ENCODE assay signal across 11 mouse cellular contexts in the genomic region with DNA sequence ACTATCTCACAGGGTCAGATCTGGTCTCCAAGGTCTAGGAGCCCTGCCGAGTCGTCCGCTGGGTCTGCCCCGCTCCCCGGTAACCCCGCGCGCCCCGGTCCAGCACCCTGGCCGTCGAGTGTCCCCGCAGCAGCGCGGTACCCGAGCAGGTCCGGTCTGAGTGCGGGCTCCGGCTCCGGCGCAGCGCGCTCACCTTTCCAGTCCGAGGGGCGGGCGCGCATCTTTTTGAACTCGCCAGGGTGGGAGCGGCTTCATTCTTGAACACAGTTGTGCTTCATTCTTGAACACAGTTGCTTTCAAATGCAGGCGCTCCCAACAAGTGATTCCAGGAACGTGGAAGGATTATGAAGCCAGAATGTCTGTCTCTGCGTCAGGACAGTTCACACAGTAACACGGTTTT. TPM values are rescaled to one million over a fixed set of nuclear protein-coding genes. Genes with fewer than 3 reads are reported as not detected.
DNase-seq lines count a peak whose midpoint lies in the region; ATAC-seq and TF ChIP-seq lines count a peak whose summit lies in the region.
"Had no signal": no experiment of that assay in that cellular context is flagged by ENCODE, and none has a peak within 500 bp of the region (broad histone marks: within the 10 kb centered on the region; RNA-seq: fewer than 3 reads in every experiment).

No protein-coding gene starts in this region.

- no peak for DNase-seq in heart, postnatal 0 days (ENCODE audit: low spot score)
- DNase-seq in heart, postnatal 25 days (ENCODE audit: low spot score) = no peak
- peak; percentile 41 for DNase-seq in embryonic facial prominence, embryonic 10.5 days (ENCODE audit: low spot score)
- peak; percentile 24 for DNase-seq in neural tube, embryonic 11.5 days (ENCODE audit: low spot score)
- DNase-seq in adrenal gland, postnatal 4 days (ENCODE audit: low spot score in 2 of 2) = no peak
- DNase-seq in urinary bladder, postnatal 25 days (ENCODE audit: low spot score) = no peak
- DNase-seq: cerebellum, adult 18-20 months; kidney, adult 11 months had no signal

- WGBS in heart, postnatal 0 days = 5% methylated on average over 32 of the region's 32 CpGs
- WGBS in embryonic facial prominence, embryonic 10.5 days = 3% methylated on average over 32 of the region's 32 CpGs
- WGBS in hindbrain, embryonic 16.5 days = 4% methylated on average over 26 of the region's 32 CpGs
- WGBS in neural tube, embryonic 11.5 days = 1% methylated on average over 32 of the region's 32 CpGs

- H3K27ac ChIP-seq in heart, postnatal 0 days (ENCODE audit: low read depth) = no peak overlapping the region
- no peak overlapping the region for H3K27ac ChIP-seq in embryonic facial prominence, embryonic 10.5 days (replicated peaks)
- H3K27ac ChIP-seq in hindbrain, embryonic 16.5 days (ENCODE audit: low read depth, low read length) = no peak overlapping the region
- no peak overlapping the region for H3K27ac ChIP-seq in neural tube, embryonic 11.5 days (ENCODE audit: low read depth, low read length)

- no peaks in the 10 kb centered on the region for H3K36me3 ChIP-seq in heart, postnatal 0 days (replicated peaks; ENCODE audit: control insufficient read depth, insufficient read depth, low read length)
- H3K36me3 ChIP-seq in embryonic facial prominence, embryonic 10.5 days (replicated peaks) = no peaks in the 10 kb centered on the region
- no peaks in the 10 kb centered on the region for H3K36me3 ChIP-seq in hindbrain, embryonic 16.5 days (ENCODE audit: control insufficient read depth, insufficient read depth, low read length)
- no peaks in the 10 kb centered on the region for H3K36me3 ChIP-seq in neural tube, embryonic 11.5 days (ENCODE audit: control insufficient read depth, insufficient read depth, low read length)

- peak overlapping the region; percentile 39 for H3K4me2 ChIP-seq in heart, postnatal 0 days (ENCODE audit: low read depth, low read length)
- H3K4me2 ChIP-seq in hindbrain, embryonic 16.5 days (ENCODE audit: low read length) = peak overlapping the region; percentile 80
- H3K4me2 ChIP-seq in neural tube, embryonic 11.5 days (ENCODE audit: low read depth) = peak overlapping the region; percentile 45

- no peaks in the 10 kb centered on the region for H3K4me1 ChIP-seq in heart, postnatal 0 days (ENCODE audit: control insufficient read depth, insufficient read depth)
- peaks cover 10% of the 10 kb centered on the region for H3K4me1 ChIP-seq in embryonic facial prominence, embryonic 10.5 days
- peaks cover 3% of the 10 kb centered on the region; the same call in 1 of the 2 replicates for H3K4me1 ChIP-seq in hindbrain, embryonic 16.5 days (ENCODE audit: control insufficient read depth, insufficient read depth, low read depth, low read length)
- H3K4me1 ChIP-seq in neural tube, embryonic 11.5 days (ENCODE audit: control insufficient read depth, insufficient read depth, low read length) = no peaks in the 10 kb centered on the region

- H3K27me3 ChIP-seq in heart, postnatal 0 days (ENCODE audit: control insufficient read depth, insufficient read depth, low read length) = peaks cover 6% of the 10 kb centered on the region; the same call in 1 of the 2 replicates
- H3K27me3 ChIP-seq in embryonic facial prominence, embryonic 10.5 days (replicated peaks; ENCODE audit: low read depth, poor library complexity, severe bottlenecking) = peaks cover 33% of the 10 kb centered on the region
- peaks cover 6% of the 10 kb centered on the region for H3K27me3 ChIP-seq in hindbrain, embryonic 16.5 days (replicated peaks; ENCODE audit: control insufficient read depth, insufficient read depth, low read length)
- 0 out of 2 replicates have a peak, but pooled peaks cover 4% of the 10 kb centered on the region for H3K27me3 ChIP-seq in neural tube, embryonic 11.5 days (ENCODE audit: control insufficient read depth, insufficient read depth, low read length)

- ATAC-seq in heart, postnatal 0 days (ENCODE audit: insufficient read depth, low read depth) = no peak
- no peak for ATAC-seq in hindbrain, embryonic 16.5 days
- ATAC-seq in neural tube, embryonic 11.5 days (ENCODE audit: insufficient read depth, low FRiP score, low TSS enrichment) = no peak
- ATAC-seq in activated CD4-positive, CD25-positive, alpha-beta regulatory T cell, adult 4 months = no peak

- TF ChIP-seq CTCF in heart, postnatal 0 days (IDR thresholded peaks at IDR 0.05; ENCODE audit: low read depth) = no peak

- H3K9ac ChIP-seq in heart, postnatal 0 days (replicated peaks; ENCODE audit: low read depth, low read length) = no peak overlapping the region
- peak overlapping the region; percentile 59 for H3K9ac ChIP-seq in hindbrain, embryonic 16.5 days (ENCODE audit: low read depth, low read length)
- H3K9ac ChIP-seq in neural tube, embryonic 11.5 days (ENCODE audit: low read length) = peak overlapping the region; percentile 35; the same call in 1 of the 2 replicates

- H3K4me3 ChIP-seq in heart, postnatal 0 days (ENCODE audit: low read depth, low read length) = peak overlapping the region; percentile 20
- H3K4me3 ChIP-seq in embryonic facial prominence, embryonic 10.5 days = peak overlapping the region; percentile 51
- peak overlapping the region; percentile 43 for H3K4me3 ChIP-seq in hindbrain, embryonic 16.5 days (ENCODE audit: low read length)
- peak overlapping the region; percentile 25; the same call in 1 of the 2 replicates for H3K4me3 ChIP-seq in neural tube, embryonic 11.5 days (ENCODE audit: low read depth, low read length)

- no peaks in the 10 kb centered on the region for H3K9me3 ChIP-seq in heart, postnatal 0 days (replicated peaks; ENCODE audit: control insufficient read depth, low read length)
- H3K9me3 ChIP-seq in embryonic facial prominence, embryonic 10.5 days = no peaks in the 10 kb centered on the region
- H3K9me3 ChIP-seq in hindbrain, embryonic 16.5 days (ENCODE audit: control insufficient read depth, low read length) = no peaks in the 10 kb centered on the region
- H3K9me3 ChIP-seq in neural tube, embryonic 11.5 days (ENCODE audit: control insufficient read depth, low read length) = no peaks in the 10 kb centered on the region

- intact Hi-C loops in heart, postnatal 25 days (cut with DNase I) = no loop called here

- TF ChIP-seq EP300 in heart, postnatal 0 days (IDR thresholded peaks at IDR 0.05; ENCODE audit: low read depth) = no peak

RNA-seq across cellular contexts. Expression of a gene that starts 4.2 kb away (rescaled TPM):
- total RNA-seq in heart, postnatal 0 days (2014; rRNA removed; ENCODE audit: low replicate concordance) = 2.9 and 8.8 TPM in 2 replicates
- 7.2 and 8.8 TPM in 2 replicates for polyA plus RNA-seq in heart, postnatal 0 days (2015; fragmentation: Nextera tagmentation; extraction: Ambion mirVana)
- total RNA-seq in heart, postnatal 25 days (2021) = 1 to 10 TPM; 2.2 to 2.6 TPM
- polyA plus RNA-seq in embryonic facial prominence, embryonic 10.5 days (2016; fragmentation: Nextera tagmentation; extraction: Ambion mirVana) = 24.9 and 26.5 TPM in 2 replicates
- polyA plus RNA-seq in hindbrain, embryonic 16.5 days (2015; fragmentation: Nextera tagmentation; extraction: Ambion mirVana) = 14.8 and 17.6 TPM in 2 replicates
- 28.1 and 28.8 TPM in 2 replicates for polyA plus RNA-seq in neural tube, embryonic 11.5 days (2014; fragmentation: Nextera tagmentation; extraction: Ambion mirVana)
- 1 to 10 TPM; 8.7 to 8.8 TPM for polyA plus RNA-seq in activated CD4-positive, CD25-positive, alpha-beta regulatory T cell, adult 4 months (2017; shearing (Covaris generic))
- 1 to 10 TPM; 5.9 to 6.5 TPM for total RNA-seq in adrenal gland, postnatal 4 days (2021)

RNA-seq across cellular contexts. Expression of a gene that starts 4.3 kb away (rescaled TPM):
- total RNA-seq in heart, postnatal 0 days (2014; rRNA removed; ENCODE audit: low replicate concordance) = not detected in 2 replicates
- polyA plus RNA-seq in heart, postnatal 0 days (2015; fragmentation: Nextera tagmentation; extraction: Ambion mirVana) = 0.10 and 0.30 TPM in 2 replicates
- not detected for total RNA-seq in heart, postnatal 25 days (2021)
- polyA plus RNA-seq in embryonic facial prominence, embryonic 10.5 days (2016; fragmentation: Nextera tagmentation; extraction: Ambion mirVana) = 1.5 and 1.6 TPM in 2 replicates
- 0.73 and 0.77 TPM in 2 replicates for polyA plus RNA-seq in hindbrain, embryonic 16.5 days (2015; fragmentation: Nextera tagmentation; extraction: Ambion mirVana)
- polyA plus RNA-seq in neural tube, embryonic 11.5 days (2014; fragmentation: Nextera tagmentation; extraction: Ambion mirVana) = 0.53 and 0.66 TPM in 2 replicates
- under 1 TPM in 1 of 2 experiments, not detected in 1; 0.25 TPM for polyA plus RNA-seq in activated CD4-positive, CD25-positive, alpha-beta regulatory T cell, adult 4 months (2017; shearing (Covaris generic))
- under 1 TPM; 0.31 to 0.39 TPM for total RNA-seq in adrenal gland, postnatal 4 days (2021)

RNA-seq across cellular contexts. Expression of a gene that starts 16.0 kb away (rescaled TPM):
- total RNA-seq in heart, postnatal 0 days (2014; rRNA removed; ENCODE audit: low replicate concordance) = 7.9 and 8.6 TPM in 2 replicates
- polyA plus RNA-seq in heart, postnatal 0 days (2015; fragmentation: Nextera tagmentation; extraction: Ambion mirVana) = 8.4 and 9.2 TPM in 2 replicates
- 1 to 10 TPM; 6.6 to 7.5 TPM for total RNA-seq in heart, postnatal 25 days (2021)
- 18.3 and 21.3 TPM in 2 replicates for polyA plus RNA-seq in embryonic facial prominence, embryonic 10.5 days (2016; fragmentation: Nextera tagmentation; extraction: Ambion mirVana)
- polyA plus RNA-seq in hindbrain, embryonic 16.5 days (2015; fragmentation: Nextera tagmentation; extraction: Ambion mirVana) = 14.1 and 15.2 TPM in 2 replicates
- polyA plus RNA-seq in neural tube, embryonic 11.5 days (2014; fragmentation: Nextera tagmentation; extraction: Ambion mirVana) = 19.6 and 20.9 TPM in 2 replicates
- 10 to 100 TPM; 21.0 to 27.0 TPM for polyA plus RNA-seq in activated CD4-positive, CD25-positive, alpha-beta regulatory T cell, adult 4 months (2017; shearing (Covaris generic))
- total RNA-seq in adrenal gland, postnatal 4 days (2021) = 10 to 100 TPM; 14.8 to 16.7 TPM

RNA-seq across cellular contexts. Expression of a gene that starts 16.1 kb away (rescaled TPM):
- total RNA-seq in heart, postnatal 0 days (2014; rRNA removed; ENCODE audit: low replicate concordance) = 0.27 TPM in 1 of 2 replicates, not detected in the other
- 0.14 and 0.18 TPM in 2 replicates for polyA plus RNA-seq in heart, postnatal 0 days (2015; fragmentation: Nextera tagmentation; extraction: Ambion mirVana)
- total RNA-seq in heart, postnatal 25 days (2021) = not detected
- 6.0 and 6.1 TPM in 2 replicates for polyA plus RNA-seq in embryonic facial prominence, embryonic 10.5 days (2016; fragmentation: Nextera tagmentation; extraction: Ambion mirVana)
- 28.6 and 30.1 TPM in 2 replicates for polyA plus RNA-seq in hindbrain, embryonic 16.5 days (2015; fragmentation: Nextera tagmentation; extraction: Ambion mirVana)
- 11.3 and 11.4 TPM in 2 replicates for polyA plus RNA-seq in neural tube, embryonic 11.5 days (2014; fragmentation: Nextera tagmentation; extraction: Ambion mirVana)
- polyA plus RNA-seq in activated CD4-positive, CD25-positive, alpha-beta regulatory T cell, adult 4 months (2017; shearing (Covaris generic)) = under 1 TPM; 0.09 to 0.17 TPM
- total RNA-seq in adrenal gland, postnatal 4 days (2021) = 1 to 10 TPM; 1.3 TPM

RNA-seq across cellular contexts. Expression of a gene that starts 37.3 kb away (rescaled TPM):
- not detected in 2 replicates for total RNA-seq in heart, postnatal 0 days (2014; rRNA removed; ENCODE audit: low replicate concordance)
- polyA plus RNA-seq in heart, postnatal 0 days (2015; fragmentation: Nextera tagmentation; extraction: Ambion mirVana) = not detected in 2 replicates
- total RNA-seq in heart, postnatal 25 days (2021) = not detected
- not detected in 2 replicates for polyA plus RNA-seq in embryonic facial prominence, embryonic 10.5 days (2016; fragmentation: Nextera tagmentation; extraction: Ambion mirVana)
- not detected in 2 replicates for polyA plus RNA-seq in hindbrain, embryonic 16.5 days (2015; fragmentation: Nextera tagmentation; extraction: Ambion mirVana)
- polyA plus RNA-seq in neural tube, embryonic 11.5 days (2014; fragmentation: Nextera tagmentation; extraction: Ambion mirVana) = not detected in 2 replicates
- polyA plus RNA-seq in activated CD4-positive, CD25-positive, alpha-beta regulatory T cell, adult 4 months (2017; shearing (Covaris generic)) = under 1 TPM in 1 of 2 experiments, not detected in 1; 0.42 TPM
- not detected for total RNA-seq in adrenal gland, postnatal 4 days (2021)
- polyA plus RNA-seq: thymus, postnatal 0 days had no signal

Comparison
In these comparisons a context has a peak if more than half of its experiments do, and no peak if none do; other contexts are left out.
1. DNase-seq: peak in embryonic facial prominence, embryonic 10.5 days (single experiment) and neural tube, embryonic 11.5 days (single experiment); none in heart, postnatal 0 days (single experiment), heart, postnatal 25 days (single experiment), adrenal gland, postnatal 4 days (0 of 2) and urinary bladder, postnatal 25 days (single experiment).
2. Peak in every context shown above with its lines, with median percentiles within 50 percentile points of each other: H3K4me2 ChIP-seq and H3K4me3 ChIP-seq.